Mouse (Mus musculus): ENCODE data around the gene Ilkap.

GRCm38 (mm10) chr1:91351249-91351648 is 47.4 kb downstream of the Ilkap start:
- no peak for TF ChIP-seq CTCF (IDR thresholded peaks at IDR 0.05)
- no peak for TF ChIP-seq POLR2A (IDR thresholded peaks at IDR 0.05; ENCODE audit: insufficient read depth, low read depth, low read length)

All from heart, adult 2 months (tissue).